Mouse (Mus musculus) CD4-positive naive resting alpha-beta T cell, adult 76 days (primary cell): Measurements from ENCODE around the gene Cdc42ep2. TPM values are rescaled to one million over a fixed set of nuclear protein-coding genes. Genes with fewer than 3 reads are reported as not detected.

ENCODE experiments used
- total RNA-seq: library from RNA; stranded (reverse); gene quantifications from one replicate; pipeline ENCODE4 v1.2.4, GENCODE M21; 2023

The Cdc42ep2 gene
- 0.59 TPM for total RNA-seq

GRCm38 (mm10) chr19:5924713-5925093 lies at the start of gene Cdc42ep2:
Cdc42ep2 (minus strand) TSS chr19:5924816.

GRCm38 (mm10) chr19:5963883-5964562 lies 39.4 kb upstream of the Cdc42ep2 start, which contains the start of gene Pola2:
Pola2 (minus strand) TSS chr19:5964202.

GRCm38 (mm10) chr19:5913007-5913719 lies 11.5 kb downstream of the Cdc42ep2 start, which contains the start of gene Dpf2:
Dpf2 (minus strand) TSS chr19:5913010.

GRCm38 (mm10) chr19:5894002-5894678 lies 30.5 kb downstream of the Cdc42ep2 start, which contains the start of gene Tigd3:
Tigd3 (minus strand) TSS chr19:5894149.

GRCm38 (mm10) chr19:5877618-5878361 lies 46.8 kb downstream of the Cdc42ep2 start, which contains the start of gene Slc25a45:
Slc25a45 (plus strand) TSS chr19:5877808.

GRCm38 (mm10) chr19:5874969-5875480 lies 49.6 kb downstream of the Cdc42ep2 start, which contains the start of gene Frmd8:
Frmd8 (minus strand) TSS chr19:5875274.

Other genes with a start within 250 kb of the Cdc42ep2 start
- gene Map3k11, start 236.1 kb downstream of the Cdc42ep2 start, total RNA-seq: 50.6 TPM
- gene Pcnx3, start 235.9 kb downstream of the Cdc42ep2 start, total RNA-seq: 181 TPM
- not detected for gene Kcnk7, start 220.4 kb downstream of the Cdc42ep2 start, total RNA-seq
- gene Ehbp1l1, start 198.5 kb downstream of the Cdc42ep2 start, total RNA-seq: 30.5 TPM
- 18.5 TPM for gene Fam89b, start 195.2 kb downstream of the Cdc42ep2 start, total RNA-seq
- not detected for gene Ltbp3, start 183.9 kb downstream of the Cdc42ep2 start, total RNA-seq
- 74.2 TPM for gene Scyl1, start 153.4 kb downstream of the Cdc42ep2 start, total RNA-seq
- 127 TPM for gene Frmd8, start 49.5 kb downstream of the Cdc42ep2 start, total RNA-seq
- gene Slc25a45, start 47.0 kb downstream of the Cdc42ep2 start, total RNA-seq: 27.0 TPM
- 2.3 TPM for gene Tigd3, start 30.7 kb downstream of the Cdc42ep2 start, total RNA-seq
- gene Dpf2, start 11.8 kb downstream of the Cdc42ep2 start, total RNA-seq: 116 TPM
- gene Pola2, start 39.4 kb upstream of the Cdc42ep2 start, total RNA-seq: 53.3 TPM
- gene Slc22a20, start 61.3 kb upstream of the Cdc42ep2 start, total RNA-seq: not detected
- 109 TPM for gene Capn1, start 91.1 kb upstream of the Cdc42ep2 start, total RNA-seq
- 59.7 TPM for gene Syvn1, start 121.8 kb upstream of the Cdc42ep2 start, total RNA-seq
- 18.5 TPM for gene Mrpl49, start 133.0 kb upstream of the Cdc42ep2 start, total RNA-seq
- gene Fau, start 133.0 kb upstream of the Cdc42ep2 start, total RNA-seq: 3,209 TPM
- gene Znhit2, start 136.4 kb upstream of the Cdc42ep2 start, total RNA-seq: 10.9 TPM
- 17.4 TPM for gene Tm7sf2, start 143.6 kb upstream of the Cdc42ep2 start, total RNA-seq
- gene Vps51, start 152.4 kb upstream of the Cdc42ep2 start, total RNA-seq: 112 TPM
- gene Tmem262, start 155.2 kb upstream of the Cdc42ep2 start, total RNA-seq: not detected
- gene Gm28374, start 157.4 kb upstream of the Cdc42ep2 start, total RNA-seq: not detected
- 58.2 TPM for gene Zfpl1, start 160.1 kb upstream of the Cdc42ep2 start, total RNA-seq
- 0.91 TPM for gene Cdca5, start 160.2 kb upstream of the Cdc42ep2 start, total RNA-seq
- not detected for gene AC131692.1, start 169.6 kb upstream of the Cdc42ep2 start, total RNA-seq
- gene Naaladl1, start 181.0 kb upstream of the Cdc42ep2 start, total RNA-seq: not detected
- gene Sac3d1, start 193.8 kb upstream of the Cdc42ep2 start, total RNA-seq: 5.0 TPM
- gene Snx15, start 203.5 kb upstream of the Cdc42ep2 start, total RNA-seq: 27.8 TPM
- gene Batf2, start 216.2 kb upstream of the Cdc42ep2 start, total RNA-seq: 0.41 TPM
- 20.1 TPM for gene Arl2, start 216.7 kb upstream of the Cdc42ep2 start, total RNA-seq